Mouse (Mus musculus) hindbrain, embryonic 16.5 days (tissue): ENCODE data around the gene 0610009B22Rik. TPM values are rescaled to one million over a fixed set of nuclear protein-coding genes. Genes with fewer than 3 reads are reported as not detected.
A peak's percentile ranks its signal among the peaks of the same experiment; 100 is the strongest.

Source experiments
- ATAC-seq: fragments of 200-750 bp; cut with Nextera tagmentation; 2 replicates; pipeline ENCODE4 v1.8.0; 2017; ENCODE audit warnings: moderate TSS enrichment, moderate library complexity
- H3K27ac ChIP-seq: fragments of 300-500 bp; sonication (generic); 2 replicates; pipeline ENCODE4 v1.5.1; 2014; ENCODE audit warnings: low read depth, mild to moderate bottlenecking, control low read depth, low read length, moderate library complexity
- H3K27me3 ChIP-seq: fragments of 300-500 bp; sonication (generic); replicated peaks from 2 replicates; pipeline ENCODE4 v1.6.1; 2014; ENCODE audit warnings: low read length; ENCODE audit not compliant: control insufficient read depth, insufficient read depth
- H3K36me3 ChIP-seq: fragments of 300-500 bp; sonication (generic); 2 replicates; pipeline ENCODE4 v1.6.1; 2014; ENCODE audit warnings: mild to moderate bottlenecking, low read length, moderate library complexity, mixed read lengths; ENCODE audit not compliant: control insufficient read depth, insufficient read depth
- H3K4me1 ChIP-seq: fragments of 300-500 bp; sonication (generic); 2 replicates; pipeline ENCODE4 v1.6.1; 2014; ENCODE audit warnings: low read depth, low read length; ENCODE audit not compliant: control insufficient read depth, insufficient read depth
- H3K4me2 ChIP-seq: fragments of 300-500 bp; sonication (generic); 2 replicates; pipeline ENCODE4 v1.6.1; 2014; ENCODE audit warnings: mild to moderate bottlenecking, low read length, control low read depth, moderate library complexity
- H3K4me3 ChIP-seq: fragments of 300-500 bp; sonication (generic); 2 replicates; pipeline ENCODE4 v1.5.1; 2014; ENCODE audit warnings: mild to moderate bottlenecking, low read length, control low read depth, moderate library complexity
- H3K9ac ChIP-seq: fragments of 300-500 bp; sonication (generic); 2 replicates; pipeline ENCODE4 v1.6.1; 2014; ENCODE audit warnings: low read depth, mild to moderate bottlenecking, control low read depth, low read length, moderate library complexity
- H3K9me3 ChIP-seq: fragments of 300-500 bp; sonication (generic); 2 replicates; pipeline ENCODE4 v1.6.1; 2014; ENCODE audit warnings: mild to moderate bottlenecking, low read length, moderate library complexity; ENCODE audit not compliant: control insufficient read depth
- WGBS: fragments of 180-500 bp; shearing (Covaris S2); extraction: QIAGEN DNeasy Blood & Tissue Kit; methylation state at CpG from one replicate; pipeline ENCODE4 v1.1.7; 2014; 5-methylcytosine and 5-hydroxymethylcytosine counted together
- polyA plus RNA-seq: library from polyadenylated mRNA; unstranded; fragments of >200 nt; fragmentation: Nextera tagmentation; extraction: Ambion mirVana; gene quantifications from 2 replicates; pipeline ENCODE4 v1.2.1, GENCODE M21; 2015

Gene 0610009B22Rik
- polyA plus RNA-seq, 1 experiment from 2014 or later: 106 TPM

DNA sequence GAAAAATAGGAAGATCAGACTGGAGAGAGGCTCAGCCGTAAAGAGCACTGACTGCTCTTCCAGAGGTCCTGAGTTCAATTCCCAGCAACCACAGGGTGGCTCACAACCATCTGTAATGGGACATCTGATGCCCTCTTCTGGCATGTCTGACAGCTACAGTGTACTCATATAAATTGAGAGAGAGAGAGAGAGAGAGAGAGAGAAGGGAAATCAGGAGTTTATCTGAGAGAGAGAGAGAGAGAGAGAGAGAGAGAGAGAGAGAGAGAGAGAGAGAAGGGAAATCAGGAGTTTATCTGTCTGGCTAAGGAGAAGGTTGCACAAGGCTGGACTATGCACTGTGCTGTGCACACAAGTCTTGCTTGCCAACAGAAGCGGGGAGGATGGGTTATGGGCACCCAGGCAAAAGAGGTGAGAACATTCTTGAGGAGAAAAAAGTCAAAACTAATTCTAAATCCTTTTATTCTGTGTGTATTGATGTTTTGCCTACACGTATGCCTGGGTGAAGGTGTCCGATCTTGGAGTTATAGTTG, 35.7 kb downstream of the 0610009B22Rik start:
- H3K4me3 ChIP-seq: no peak overlapping the region
- no peak overlapping the region for H3K27ac ChIP-seq
- WGBS: 95% methylated on average over 4 of the region's 4 CpGs
- no peak for ATAC-seq
- no peak overlapping the region for H3K4me2 ChIP-seq
- no peaks in the 10 kb centered on the region for H3K27me3 ChIP-seq
- no peaks in the 10 kb centered on the region for H3K36me3 ChIP-seq
- H3K9me3 ChIP-seq: no peaks in the 10 kb centered on the region
- H3K9ac ChIP-seq: no peak overlapping the region
- peaks cover 21% of the 10 kb centered on the region for H3K4me1 ChIP-seq

DNA sequence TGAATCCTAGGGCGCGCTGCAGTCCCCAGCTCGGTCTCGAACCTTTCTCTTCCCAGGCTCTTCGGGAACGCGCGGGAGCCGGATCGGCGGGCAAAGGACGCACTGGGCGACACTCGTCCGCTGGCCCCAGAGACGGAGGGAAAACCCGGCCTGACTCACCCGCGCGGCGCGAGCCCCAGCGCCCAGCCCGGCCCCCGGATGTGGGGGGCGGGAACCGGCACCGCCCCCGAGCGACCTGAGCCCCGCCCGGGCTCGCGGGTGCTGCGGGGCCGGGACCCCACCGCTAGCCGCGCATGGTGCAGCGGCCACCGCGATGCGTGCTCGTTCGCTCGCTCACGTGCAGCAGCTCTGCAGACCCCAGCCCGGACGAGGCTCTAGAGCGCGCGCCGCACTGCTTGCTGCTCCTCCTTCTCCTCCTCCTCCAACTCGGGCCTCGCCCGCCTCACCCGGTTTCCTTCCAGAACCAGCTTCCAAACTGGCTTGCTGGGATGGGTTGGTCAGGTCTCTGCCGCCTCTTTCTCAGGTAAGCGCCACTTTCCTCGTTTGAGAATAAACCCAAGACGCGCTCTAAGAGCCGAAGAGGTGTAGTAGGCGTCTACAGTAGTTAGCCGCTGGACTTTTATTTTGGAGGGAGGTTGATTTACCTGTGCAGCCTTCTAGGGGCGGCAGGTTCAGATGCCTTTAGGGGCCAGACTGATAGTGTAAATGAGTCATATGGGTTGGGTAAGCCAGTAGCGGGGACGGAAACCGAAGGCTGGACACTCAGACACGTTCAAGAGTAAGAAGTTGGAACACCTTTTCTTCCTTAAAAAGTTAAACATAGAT, 37.8 kb downstream of the 0610009B22Rik start, which contains the start of the genes N4bp3 and D930048N14Rik:
Gene N4bp3 (minus strand): TSS at position 152 of the 825 bp plus-strand sequence.
Gene D930048N14Rik (plus strand): TSS at position 264 of the 825 bp plus-strand sequence.
- Histone ChIP-seq H3K27me3 (no peaks in the 10 kb centered on the region), H3K4me1 (peaks cover 21% of the 10 kb centered on the region), H3K4me3 (peak within 1 kb of the TSS; percentile 75), H3K27ac (peak within 1 kb of the TSS; percentile 65), H3K9ac (peak within 1 kb of the TSS; percentile 85), H3K9me3 (no peaks in the 10 kb centered on the region), H3K36me3 (no peaks in the 10 kb centered on the region), H3K4me2 (peak within 1 kb of the TSS; percentile 93)
- WGBS: 1% methylated on average over 54 of the region's 70 CpGs
- ATAC-seq: peak; percentile 83

DNA sequence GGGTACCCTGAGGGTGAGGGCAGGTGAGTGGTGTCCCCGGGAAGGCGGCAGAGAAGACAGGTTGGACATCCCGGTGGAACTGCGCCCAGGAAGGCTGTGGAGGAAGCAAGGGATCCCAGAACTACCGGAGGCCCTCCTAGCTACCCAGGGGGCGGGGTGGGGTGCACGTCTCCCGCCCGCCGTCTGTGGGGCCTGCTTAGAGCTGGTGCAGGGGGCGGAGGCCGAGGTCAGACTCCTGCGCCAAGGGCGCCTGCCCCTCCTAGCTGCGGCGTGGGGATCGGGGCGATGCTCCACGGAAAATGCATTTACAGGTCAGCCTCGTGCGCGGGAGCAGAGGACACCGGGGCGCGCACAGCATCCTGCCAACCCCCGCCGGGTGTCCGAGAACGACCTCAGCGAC, 38.4 kb downstream of the 0610009B22Rik start:
- Histone ChIP-seq H3K4me1 (peaks cover 23% of the 10 kb centered on the region), H3K9ac (peak overlapping the region; percentile 85), H3K9me3 (no peaks in the 10 kb centered on the region), H3K4me3 (peak overlapping the region; percentile 75), H3K27ac (peak overlapping the region; percentile 65), H3K27me3 (no peaks in the 10 kb centered on the region), H3K36me3 (0 out of 2 replicates have a peak, but pooled peaks cover 3% of the 10 kb centered on the region), H3K4me2 (peak overlapping the region; percentile 93)
- ATAC-seq: peak; percentile 2; the same call in 1 of the 2 replicates
- WGBS: under 1% methylated on average over 25 of the region's 30 CpGs

DNA sequence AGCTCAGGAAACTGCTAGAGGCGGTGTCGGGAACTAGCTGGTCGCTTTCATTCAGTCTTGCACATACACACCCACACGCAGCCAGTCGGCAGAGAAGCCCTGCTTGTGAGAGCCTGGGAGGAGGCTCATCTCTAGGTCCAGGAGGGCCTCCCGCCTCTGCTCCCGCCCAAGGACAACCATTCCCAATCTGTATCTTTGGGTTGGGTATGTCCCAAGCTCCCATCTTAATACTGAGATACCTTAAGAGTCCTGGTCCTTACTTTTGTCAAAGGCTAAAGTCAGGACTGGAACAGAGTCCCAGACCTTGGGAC, 38.8 kb downstream of the 0610009B22Rik start:
- Histone ChIP-seq H3K9me3 (no peaks in the 10 kb centered on the region), H3K4me2 (peak overlapping the region; percentile 93), H3K4me3 (peak overlapping the region; percentile 75), H3K36me3 (0 out of 2 replicates have a peak, but pooled peaks cover 3% of the 10 kb centered on the region), H3K9ac (peak overlapping the region; percentile 85), H3K27me3 (no peaks in the 10 kb centered on the region), H3K4me1 (peaks cover 24% of the 10 kb centered on the region), H3K27ac (no peak overlapping the region)
- no peak; the same call in 1 of the 2 replicates for ATAC-seq
- 3% methylated on average over 7 of the region's 7 CpGs for WGBS

DNA sequence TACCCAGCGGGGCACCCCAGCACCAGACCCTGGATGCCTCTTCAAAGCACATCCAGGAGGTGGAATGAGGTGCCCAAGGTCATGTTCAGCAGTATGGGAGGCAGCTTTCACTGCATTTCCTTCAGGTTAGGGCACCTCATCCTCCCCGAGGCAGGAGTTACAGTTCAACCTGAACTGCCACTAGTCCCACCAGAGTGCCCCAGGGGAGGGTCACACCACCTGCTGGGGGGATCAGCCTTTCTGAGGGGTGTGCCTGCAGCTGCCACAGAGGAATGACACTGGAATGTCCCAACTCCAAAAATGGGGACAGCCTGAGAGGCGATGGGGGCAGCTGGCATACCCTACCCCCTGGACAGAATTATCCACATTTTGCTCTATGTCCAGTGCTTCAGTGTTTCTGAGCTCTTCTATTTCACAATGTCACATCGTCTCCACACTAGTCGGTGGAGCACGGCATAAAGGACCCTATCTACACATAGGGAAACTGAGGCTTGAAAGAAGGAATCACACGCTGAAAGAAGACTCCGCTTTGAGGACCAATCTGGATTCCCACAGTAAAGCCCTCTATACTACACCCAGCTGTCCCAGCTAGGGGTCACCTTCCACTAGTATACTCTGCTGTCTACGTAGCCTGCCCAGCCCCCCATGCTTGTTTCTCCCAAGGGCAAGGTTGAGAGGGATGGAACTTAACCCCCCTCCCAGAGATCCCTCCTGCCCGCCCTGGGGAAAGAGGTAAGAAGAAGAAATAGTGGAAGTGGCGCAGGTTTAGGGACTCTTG, 39.4 kb downstream of the 0610009B22Rik start:
- H3K9me3 ChIP-seq: no peaks in the 10 kb centered on the region
- peak overlapping the region; percentile 93 for H3K4me2 ChIP-seq
- H3K36me3 ChIP-seq: peaks cover 3% of the 10 kb centered on the region; the same call in 1 of the 2 replicates
- ATAC-seq: no peak
- H3K4me1 ChIP-seq: peaks cover 24% of the 10 kb centered on the region
- WGBS: 22% methylated on average over 11 of the region's 11 CpGs
- no peaks in the 10 kb centered on the region for H3K27me3 ChIP-seq
- no peak overlapping the region for H3K27ac ChIP-seq
- H3K4me3 ChIP-seq: peak overlapping the region; percentile 75
- peak overlapping the region; percentile 85 for H3K9ac ChIP-seq

DNA sequence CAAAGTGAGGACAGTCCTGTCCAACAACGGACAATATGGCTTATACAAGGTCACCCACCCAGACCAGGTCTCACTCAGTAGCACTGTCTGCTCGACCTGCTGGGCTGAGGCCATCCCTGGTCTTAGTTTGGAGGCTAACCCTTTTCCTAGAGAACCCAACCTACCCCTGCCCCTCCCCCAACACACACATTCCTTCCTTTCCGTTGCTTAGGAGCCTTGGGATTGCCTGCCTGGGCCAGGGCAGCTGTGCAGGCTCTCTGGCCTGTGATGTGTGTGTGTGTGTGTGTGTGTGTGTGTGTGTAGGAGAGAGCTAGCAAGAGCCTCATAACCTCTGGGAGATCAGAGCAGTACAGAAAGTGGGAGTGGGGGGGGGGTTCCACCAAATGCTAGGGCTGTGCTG, 40.1 kb downstream of the 0610009B22Rik start:
- no peak overlapping the region for H3K4me3 ChIP-seq
- ATAC-seq: no peak
- H3K27ac ChIP-seq: no peak overlapping the region
- peaks cover 3% of the 10 kb centered on the region; the same call in 1 of the 2 replicates for H3K36me3 ChIP-seq
- peak overlapping the region; percentile 19; the same call in 1 of the 2 replicates for H3K9ac ChIP-seq
- no peaks in the 10 kb centered on the region for H3K27me3 ChIP-seq
- peak overlapping the region; percentile 93 for H3K4me2 ChIP-seq
- H3K9me3 ChIP-seq: no peaks in the 10 kb centered on the region
- WGBS: 13% methylated on average over 3 of the region's 3 CpGs
- H3K4me1 ChIP-seq: peaks cover 24% of the 10 kb centered on the region

DNA sequence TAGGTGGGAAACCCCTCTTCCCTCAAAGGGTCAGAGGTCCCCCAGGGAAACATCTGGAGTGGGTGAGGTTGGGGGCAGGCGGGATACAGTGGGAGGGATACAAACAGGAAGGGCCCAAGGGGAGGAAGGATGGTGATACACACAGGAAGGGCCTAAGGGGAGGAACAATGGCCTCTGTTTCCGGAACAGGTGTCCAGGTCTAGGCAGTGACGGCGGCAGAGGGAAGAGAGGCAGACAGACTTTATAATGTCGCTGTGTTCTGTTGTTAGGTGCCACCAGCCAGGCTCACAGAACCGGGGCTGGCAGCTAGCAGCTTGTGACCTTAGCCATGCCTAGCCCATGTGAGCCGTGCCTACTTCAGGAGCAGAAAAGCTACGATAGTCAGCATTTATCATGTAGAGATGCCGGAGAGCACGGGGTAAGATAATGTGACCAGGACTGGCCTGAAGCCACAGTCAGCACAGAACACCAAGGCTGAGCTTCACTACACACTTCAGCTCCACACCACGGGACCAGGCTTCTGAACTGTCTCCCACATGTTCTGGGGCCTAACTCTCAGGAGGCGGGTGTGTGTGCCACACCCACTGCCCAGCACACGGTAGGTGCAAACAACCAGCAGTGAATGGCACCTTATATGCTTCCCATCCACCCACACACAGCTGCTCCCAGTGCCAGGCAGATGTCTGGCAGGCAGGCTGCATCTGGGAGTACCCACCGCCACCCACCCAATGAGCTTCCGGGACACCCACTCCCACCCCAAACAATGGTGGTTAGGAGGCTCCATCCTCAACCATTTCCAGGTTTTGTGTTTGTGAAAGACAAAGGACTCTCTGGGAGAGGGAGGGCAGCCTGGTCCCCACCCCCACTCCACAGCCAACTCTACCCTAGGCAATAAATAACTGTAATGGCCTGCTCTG, 41.7 kb downstream of the 0610009B22Rik start:
- H3K27me3 ChIP-seq: no peaks in the 10 kb centered on the region
- no peak overlapping the region for H3K4me3 ChIP-seq
- peaks cover 24% of the 10 kb centered on the region for H3K4me1 ChIP-seq
- peaks cover 3% of the 10 kb centered on the region; the same call in 1 of the 2 replicates for H3K36me3 ChIP-seq
- no peaks in the 10 kb centered on the region for H3K9me3 ChIP-seq
- peak overlapping the region; percentile 16; the same call in 1 of the 2 replicates for H3K4me2 ChIP-seq
- H3K27ac ChIP-seq: no peak overlapping the region
- 70% methylated on average over 15 of the region's 15 CpGs for WGBS
- H3K9ac ChIP-seq: no peak overlapping the region
- no peak for ATAC-seq

DNA sequence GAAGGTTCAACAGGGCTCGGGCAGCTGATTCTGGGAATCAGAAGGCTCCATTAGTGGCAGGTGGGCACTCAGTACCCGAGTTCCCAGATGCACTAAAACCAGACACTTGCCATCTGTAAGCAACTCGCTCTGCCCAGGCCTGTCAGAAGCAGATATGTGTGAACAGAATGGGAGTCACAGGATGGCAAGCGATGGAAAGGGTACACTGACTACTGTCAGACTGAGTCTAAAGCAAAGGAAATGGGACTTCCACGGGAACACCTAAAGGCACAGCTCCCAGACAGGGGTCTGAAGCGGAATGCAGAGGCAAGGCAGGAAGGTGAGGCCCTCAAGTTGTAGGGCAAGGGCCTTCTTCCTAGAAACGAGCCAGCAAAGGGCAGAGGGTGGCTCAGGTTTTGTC, 42.4 kb downstream of the 0610009B22Rik start:
- Histone ChIP-seq H3K27me3 (no peaks in the 10 kb centered on the region), H3K36me3 (peaks cover 3% of the 10 kb centered on the region; the same call in 1 of the 2 replicates), H3K27ac (no peak overlapping the region), H3K9me3 (no peaks in the 10 kb centered on the region), H3K9ac (no peak overlapping the region), H3K4me3 (no peak overlapping the region), H3K4me1 (peaks cover 24% of the 10 kb centered on the region), H3K4me2 (no peak overlapping the region)
- ATAC-seq: no peak
- WGBS: 83% methylated on average over 7 of the region's 7 CpGs
